8 mouse cellular contexts compared by ENCODE assay signal in the genomic region with DNA sequence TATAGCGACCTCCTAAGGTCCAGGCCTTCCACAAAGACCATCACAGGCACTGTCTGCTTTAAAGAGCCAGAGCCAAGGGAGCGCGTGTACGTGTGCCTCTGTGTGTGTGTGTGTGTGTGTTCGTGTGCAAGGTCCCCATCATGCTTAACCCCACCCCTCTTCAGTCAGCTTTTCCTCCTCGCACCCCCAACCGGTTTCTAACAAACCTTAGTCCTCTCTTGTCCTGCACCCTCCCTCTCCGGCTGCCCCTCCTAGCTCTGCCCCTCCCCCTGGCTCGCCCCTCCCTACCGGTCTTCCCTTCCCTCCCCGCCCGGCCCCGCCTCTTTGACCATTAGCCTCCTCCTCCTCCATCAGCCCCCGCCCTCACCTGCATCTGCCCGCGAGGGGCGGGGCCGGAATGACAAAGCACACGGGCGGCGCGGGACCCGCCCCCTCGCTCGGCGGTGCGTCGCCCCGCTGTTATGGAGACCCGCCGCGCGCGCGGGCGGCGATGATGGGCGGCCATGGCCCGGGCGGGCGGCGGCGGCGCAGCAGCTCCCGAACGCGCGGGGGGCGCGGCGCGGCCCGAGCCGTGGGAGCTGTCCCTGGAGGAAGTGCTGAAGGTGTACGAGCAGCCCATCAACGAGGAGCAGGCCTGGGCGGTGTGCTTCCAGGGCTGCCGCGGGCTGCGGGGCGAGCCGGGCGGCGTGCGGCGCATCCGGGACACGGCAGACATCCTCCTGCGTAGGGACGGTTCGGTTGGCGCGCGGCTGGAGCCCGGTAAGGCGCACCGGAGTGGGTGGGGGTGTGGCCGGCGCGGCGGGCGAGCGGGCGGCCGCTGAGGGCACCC. TPM values are rescaled to one million over a fixed set of nuclear protein-coding genes. Genes with fewer than 3 reads are reported as not detected.
DNase-seq lines count a peak whose midpoint lies in the region; ATAC-seq lines count a peak whose summit lies in the region.

Gene Spire2 (plus strand): TSS at position 452 of the 829 bp plus-strand sequence.

- H3K27me3 ChIP-seq in hindbrain, embryonic 11.5 days (ENCODE audit: control insufficient read depth, insufficient read depth, low read length) = no peaks in the 10 kb centered on the region

- H3K4me2 ChIP-seq in hindbrain, embryonic 11.5 days (replicated peaks; ENCODE audit: low read depth, low read length) = peak within 1 kb of the TSS; percentile 87

- WGBS in hindbrain, embryonic 11.5 days = under 1% methylated on average over 57 of the region's 85 CpGs

- DNase-seq in NIH3T3 (ENCODE audit: low read depth) = peak; percentile 98
- DNase-seq in cerebellum, adult 8-10 months = peak; percentile 70
- peak; percentile 93 for DNase-seq in hindbrain, embryonic 11.5 days (ENCODE audit: low spot score)
- DNase-seq in layer of hippocampus, postnatal 25 days (ENCODE audit: extremely low spot score in 1 of 2, low spot score in 1 of 2) = peak; percentile 52 to 54
- DNase-seq in lung, postnatal 25 days (ENCODE audit: low spot score) = peak; percentile 71
- DNase-seq in retina, postnatal 1 day = peak; percentile 92
- peak; percentile 57 for DNase-seq in urinary bladder, adult 2 months (ENCODE audit: low spot score)

- peak within 1 kb of the TSS; percentile 91 for H3K9ac ChIP-seq in hindbrain, embryonic 11.5 days (ENCODE audit: low read depth, low read length)

- peak within 1 kb of the TSS; percentile 90 for H3K27ac ChIP-seq in hindbrain, embryonic 11.5 days (ENCODE audit: low read depth, low read length)

- ATAC-seq in frontal cortex, adult (ENCODE audit: low TSS enrichment) = peak; percentile 56
- peak; percentile 92 for ATAC-seq in hindbrain, embryonic 11.5 days (ENCODE audit: low FRiP score)

- peak within 1 kb of the TSS; percentile 84 for H3K4me3 ChIP-seq in hindbrain, embryonic 11.5 days (ENCODE audit: low read depth, low read length)

- no peaks in the 10 kb centered on the region for H3K36me3 ChIP-seq in hindbrain, embryonic 11.5 days (ENCODE audit: control insufficient read depth, insufficient read depth, low read length)

- H3K9me3 ChIP-seq in hindbrain, embryonic 11.5 days (ENCODE audit: control insufficient read depth, low read length) = no peaks in the 10 kb centered on the region

- H3K4me1 ChIP-seq in hindbrain, embryonic 11.5 days (replicated peaks; ENCODE audit: control insufficient read depth, insufficient read depth, low read length) = 0 out of 2 replicates have a peak, but pooled peaks cover 3% of the 10 kb centered on the region

RNA-seq across cellular contexts. Expression of gene Spire2, which starts in this region (rescaled TPM):
- 13.1 and 13.2 TPM in 2 replicates for polyA plus RNA-seq in hindbrain, embryonic 11.5 days (2014; fragmentation: Nextera tagmentation; extraction: Ambion mirVana)
- 10 to 100 TPM; 15.3 to 17.9 TPM for total RNA-seq in layer of hippocampus, postnatal 25 days (2021)
- polyA plus RNA-seq in urinary bladder, adult 2 months (2012; rRNA removed) = 4.8 and 5.3 TPM in 2 replicates

Comparison
In these comparisons a context has a peak if more than half of its experiments do, and no peak if none do; other contexts are left out.
1. Peak in every context shown above with its lines: DNase-seq, ATAC-seq, H3K4me3 ChIP-seq and H3K27ac ChIP-seq.